Mouse (Mus musculus): ENCODE data around the gene Lpcat3. TPM values are rescaled to one million over a fixed set of nuclear protein-coding genes. Genes with fewer than 3 reads are reported as not detected.

The Lpcat3 gene
- polyA plus RNA-seq, 1 experiment from 2014 or later, result 49.9 TPM

- ATAC-seq (ENCODE audit: low FRiP score, low read depth), result 0 out of 2 replicates have a peak, but pooled peaks have one; percentile 0
- H3K4me3 ChIP-seq, result peak overlapping the region; percentile 44
- H3K9ac ChIP-seq, result peak overlapping the region; percentile 20; the same call in 1 of the 2 replicates
- peak overlapping the region; percentile 93 for H3K4me2 ChIP-seq
- H3K27ac ChIP-seq (replicated peaks), result peak overlapping the region; percentile 90
- 67% methylated on average over 26 of the region's 26 CpGs for WGBS
- H3K27me3 ChIP-seq, result no peaks in the 10 kb centered on the region
- peaks cover 48% of the 10 kb centered on the region for H3K36me3 ChIP-seq
- H3K9me3 ChIP-seq, result no peaks in the 10 kb centered on the region
- H3K4me1 ChIP-seq (replicated peaks), result peaks cover 32% of the 10 kb centered on the region
These were observed 82.0 kb downstream of the Lpcat3 start for GRCm38 (mm10) chr6:124744755-124745321.

DNA sequence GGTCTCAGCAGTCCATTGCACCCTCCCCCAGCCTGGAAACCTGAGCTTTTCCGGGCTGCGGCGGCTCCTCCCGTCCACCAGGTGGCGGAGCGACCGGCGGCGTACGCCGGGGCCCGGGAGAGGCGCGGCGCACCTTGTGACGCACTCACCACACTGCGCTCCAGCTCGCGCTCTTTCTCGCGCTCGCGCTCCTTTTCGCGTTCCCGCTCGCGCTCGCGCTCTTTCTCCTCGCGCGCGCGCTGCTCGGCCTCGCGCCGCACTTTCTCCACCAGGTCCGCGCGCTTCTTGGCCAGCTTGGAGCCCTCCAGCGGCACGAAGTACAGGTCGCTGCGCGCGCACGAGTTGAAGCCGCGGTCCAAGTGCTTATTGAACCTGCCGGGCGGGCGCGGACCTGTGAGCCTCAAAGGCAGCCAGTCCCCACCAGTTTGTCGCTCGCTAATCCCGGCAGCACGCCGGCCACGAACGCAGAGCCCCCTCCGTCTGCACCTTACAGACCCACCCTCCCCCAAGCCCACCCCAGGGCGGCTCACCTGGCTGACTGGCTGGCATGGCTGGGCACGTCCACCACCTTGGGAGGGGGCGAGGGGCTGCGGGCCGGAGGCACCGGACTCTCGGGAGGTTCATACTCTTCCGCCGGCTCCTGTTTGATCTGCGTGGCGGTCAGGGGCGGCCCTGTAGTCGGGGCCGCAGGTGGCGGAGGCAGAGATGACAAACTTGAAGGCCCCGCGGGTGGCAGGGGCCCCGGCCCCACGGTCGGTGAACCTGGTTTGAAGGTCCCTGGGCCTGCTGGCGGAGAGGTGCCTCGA lies 82.9 kb downstream of the Lpcat3 start:
- Histone ChIP-seq H3K4me2 (peak overlapping the region; percentile 93), H3K9me3 (no peaks in the 10 kb centered on the region), H3K4me3 (peak overlapping the region; percentile 44), H3K4me1 (replicated peaks) (peaks cover 28% of the 10 kb centered on the region), H3K36me3 (peaks cover 48% of the 10 kb centered on the region), H3K9ac (peak overlapping the region; percentile 63), H3K27me3 (no peaks in the 10 kb centered on the region), H3K27ac (replicated peaks) (peak overlapping the region; percentile 90)
- ATAC-seq (ENCODE audit: low FRiP score, low read depth), result peak; percentile 85
- WGBS, result under 1% methylated on average over 85 of the region's 85 CpGs

- Histone ChIP-seq H3K36me3 (peaks cover 48% of the 10 kb centered on the region), H3K9me3 (no peaks in the 10 kb centered on the region), H3K4me1 (replicated peaks) (peaks cover 28% of the 10 kb centered on the region), H3K9ac (peak overlapping the region; percentile 63), H3K4me2 (peak overlapping the region; percentile 93), H3K27me3 (no peaks in the 10 kb centered on the region), H3K27ac (replicated peaks) (peak overlapping the region; percentile 90), H3K4me3 (peak overlapping the region; percentile 44)
- 11% methylated on average over 8 of the region's 8 CpGs for WGBS
- peak; percentile 1 for ATAC-seq (ENCODE audit: low FRiP score, low read depth)
These were observed 83.4 kb downstream of the Lpcat3 start for GRCm38 (mm10) chr6:124746296-124746605.

DNA sequence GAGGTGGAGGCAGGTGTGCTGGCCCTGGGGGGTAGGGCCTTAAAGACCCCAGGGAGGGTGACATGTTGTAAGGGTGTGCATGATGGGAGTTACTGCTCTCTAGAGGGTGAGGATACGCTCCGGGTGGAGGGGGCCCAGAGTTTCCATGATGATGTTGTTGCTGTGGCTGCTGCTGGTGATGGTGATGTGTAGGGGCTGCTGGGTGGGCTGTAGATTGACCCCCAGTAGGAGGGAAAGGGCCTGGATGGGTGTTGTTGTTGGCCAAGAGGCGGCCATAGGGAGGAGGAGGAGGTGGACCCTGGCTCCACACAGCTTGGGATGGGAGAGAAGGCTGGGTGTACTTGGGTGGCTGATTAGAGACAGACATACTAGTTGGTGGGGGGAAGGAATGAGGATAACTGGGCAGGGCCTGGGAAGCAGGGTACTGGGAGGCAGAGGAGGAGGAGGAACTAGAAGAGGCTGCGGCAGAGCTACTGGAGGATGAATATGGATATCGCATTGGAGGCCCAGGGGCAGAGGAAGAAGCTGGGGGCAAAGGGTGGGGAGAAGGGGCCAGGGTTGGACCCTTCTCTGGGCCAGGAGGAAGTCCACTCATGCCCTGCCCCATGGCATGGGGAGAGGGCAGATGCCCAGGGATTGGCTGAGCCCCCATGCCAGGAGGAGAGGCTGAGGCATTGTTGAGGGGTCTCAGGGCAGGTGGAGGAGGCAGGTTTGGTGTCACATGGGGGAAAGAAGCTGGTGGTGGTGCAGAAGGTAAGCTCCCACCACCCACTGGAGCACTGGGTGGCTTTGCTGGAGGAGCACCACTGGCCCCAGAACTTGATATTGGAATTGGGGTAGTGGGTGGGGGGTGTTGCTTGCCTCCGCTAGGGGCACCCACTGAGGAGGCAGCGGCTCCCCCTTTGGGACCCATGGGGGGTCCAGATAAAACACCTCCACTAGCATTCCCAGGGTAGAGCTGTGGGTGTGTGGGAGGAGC lies 84.1 kb downstream of the Lpcat3 start:
- Histone ChIP-seq H3K9me3 (no peaks in the 10 kb centered on the region), H3K27me3 (no peaks in the 10 kb centered on the region), H3K4me1 (replicated peaks) (peaks cover 23% of the 10 kb centered on the region), H3K9ac (peak overlapping the region; percentile 63; the same call in 1 of the 2 replicates), H3K4me3 (no peak overlapping the region), H3K4me2 (peak overlapping the region; percentile 93), H3K27ac (replicated peaks) (peak overlapping the region; percentile 90), H3K36me3 (peaks cover 48% of the 10 kb centered on the region)
- ATAC-seq (ENCODE audit: low FRiP score, low read depth), result 0 out of 2 replicates have a peak, but pooled peaks have one; percentile 1
- 87% methylated on average over 7 of the region's 7 CpGs for WGBS

- 87% methylated on average over 8 of the region's 8 CpGs for WGBS
- no peak overlapping the region for H3K4me3 ChIP-seq
- peaks cover 22% of the 10 kb centered on the region for H3K36me3 ChIP-seq
- no peaks in the 10 kb centered on the region for H3K9me3 ChIP-seq
- H3K27me3 ChIP-seq, result no peaks in the 10 kb centered on the region
- no peak overlapping the region for H3K4me2 ChIP-seq
- no peak overlapping the region for H3K9ac ChIP-seq
- no peak overlapping the region for H3K27ac ChIP-seq (replicated peaks)
- H3K4me1 ChIP-seq (replicated peaks), result peaks cover 40% of the 10 kb centered on the region
- ATAC-seq (ENCODE audit: low FRiP score, low read depth), result no peak
These were observed 87.6 kb downstream of the Lpcat3 start for GRCm38 (mm10) chr6:124750405-124750804.

DNA sequence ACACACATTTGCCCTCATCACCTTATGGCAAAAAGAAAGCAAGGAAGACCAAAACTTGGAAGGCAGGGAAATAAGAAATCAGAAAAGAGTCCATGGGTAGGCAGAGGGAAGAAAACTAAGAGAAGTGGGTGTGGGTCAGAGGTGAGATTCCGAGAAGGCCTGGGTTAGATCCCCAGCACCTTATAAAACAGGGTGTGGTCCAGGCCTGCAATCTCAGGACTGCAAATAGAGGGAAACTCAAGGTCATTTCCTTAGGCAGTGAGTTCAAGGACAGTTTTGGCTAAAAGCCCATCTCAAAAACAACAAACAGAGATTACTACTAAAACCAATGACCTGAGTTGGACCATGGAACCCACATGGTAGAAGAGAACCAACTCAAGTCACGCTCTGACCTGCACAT lies 91.0 kb downstream of the Lpcat3 start:
- Histone ChIP-seq H3K4me3 (no peak overlapping the region), H3K36me3 (peaks cover 6% of the 10 kb centered on the region), H3K27ac (replicated peaks) (no peak overlapping the region)

More for the DNA sequence above, 91.0 kb downstream of the Lpcat3 start:
- Histone ChIP-seq H3K4me1 (replicated peaks) (peaks cover 49% of the 10 kb centered on the region), H3K9me3 (no peaks in the 10 kb centered on the region), H3K4me2 (peak overlapping the region; percentile 88), H3K9ac (no peak overlapping the region), H3K27me3 (no peaks in the 10 kb centered on the region)
- ATAC-seq (ENCODE audit: low FRiP score, low read depth), result no peak
- WGBS, result 91% methylated on average over 2 of the region's 2 CpGs

MicroRNAs within 50 kb of the gene (microRNA counts, 519-probe panel; counts per million panel counts)
- microRNA mmu-miR-141 (not detected), microRNA mmu-miR-200c (992 counts per million, percentile 2 among the panel's probes with 10 or more counts)

Small RNAs within 50 kb of the gene (microRNA-seq; reads per million reads assigned to microRNA genes)
- gene Mir141 (2.8 reads per million, percentile 10 among the genes with 10 or more reads in this experiment), gene Mir200c (34.4 reads per million, percentile 39 among the genes with 10 or more reads in this experiment)

Other genes starting within 250 kb of the Lpcat3 start
- gene Pex5, start 248.0 kb upstream of the Lpcat3 start, polyA plus RNA-seq (2015; fragmentation: Nextera tagmentation; extraction: Ambion mirVana), result 63.5 and 69.6 TPM in 2 replicates
- gene Clstn3, start 198.2 kb upstream of the Lpcat3 start, polyA plus RNA-seq (2015; fragmentation: Nextera tagmentation; extraction: Ambion mirVana), result 138 and 148 TPM in 2 replicates
- gene C1rl, start 169.9 kb upstream of the Lpcat3 start, polyA plus RNA-seq (2015; fragmentation: Nextera tagmentation; extraction: Ambion mirVana), result 0.22 and 0.38 TPM in 2 replicates
- gene C1ra, start 150.6 kb upstream of the Lpcat3 start, polyA plus RNA-seq (2015; fragmentation: Nextera tagmentation; extraction: Ambion mirVana), result 0.35 and 0.38 TPM in 2 replicates
- 0.62 and 1.1 TPM in 2 replicates for gene C1s1, start 120.7 kb upstream of the Lpcat3 start, polyA plus RNA-seq (2015; fragmentation: Nextera tagmentation; extraction: Ambion mirVana)
- gene C1rb, start 92.7 kb upstream of the Lpcat3 start, polyA plus RNA-seq (2015; fragmentation: Nextera tagmentation; extraction: Ambion mirVana), result not detected in 2 replicates
- gene C1s2, start 26.9 kb upstream of the Lpcat3 start, polyA plus RNA-seq (2015; fragmentation: Nextera tagmentation; extraction: Ambion mirVana), result 0.08 and 0.10 TPM in 2 replicates
- gene Emg1, start 49.2 kb downstream of the Lpcat3 start, polyA plus RNA-seq (2015; fragmentation: Nextera tagmentation; extraction: Ambion mirVana), result 100.0 and 104 TPM in 2 replicates
- 260 and 270 TPM in 2 replicates for gene Phb2, start 49.3 kb downstream of the Lpcat3 start, polyA plus RNA-seq (2015; fragmentation: Nextera tagmentation; extraction: Ambion mirVana)
- gene Ptpn6, start 75.7 kb downstream of the Lpcat3 start, polyA plus RNA-seq (2015; fragmentation: Nextera tagmentation; extraction: Ambion mirVana), result 3.7 and 6.6 TPM in 2 replicates
- gene Grcc10, start 78.3 kb downstream of the Lpcat3 start, polyA plus RNA-seq (2015; fragmentation: Nextera tagmentation; extraction: Ambion mirVana), result 626 and 628 TPM in 2 replicates
- not detected in 2 replicates for gene Gm45234, start 93.0 kb downstream of the Lpcat3 start, polyA plus RNA-seq (2015; fragmentation: Nextera tagmentation; extraction: Ambion mirVana)
- gene Atn1, start 93.5 kb downstream of the Lpcat3 start, polyA plus RNA-seq (2015; fragmentation: Nextera tagmentation; extraction: Ambion mirVana), result 26.8 and 30.4 TPM in 2 replicates
- 141 and 144 TPM in 2 replicates for gene Eno2, start 106.6 kb downstream of the Lpcat3 start, polyA plus RNA-seq (2015; fragmentation: Nextera tagmentation; extraction: Ambion mirVana)
- 3.3 and 4.8 TPM in 2 replicates for gene Lrrc23, start 116.7 kb downstream of the Lpcat3 start, polyA plus RNA-seq (2015; fragmentation: Nextera tagmentation; extraction: Ambion mirVana)
- 9.0 and 9.3 TPM in 2 replicates for gene Spsb2, start 145.6 kb downstream of the Lpcat3 start, polyA plus RNA-seq (2015; fragmentation: Nextera tagmentation; extraction: Ambion mirVana)
- 468 and 478 TPM in 2 replicates for gene Tpi1, start 151.3 kb downstream of the Lpcat3 start, polyA plus RNA-seq (2015; fragmentation: Nextera tagmentation; extraction: Ambion mirVana)
- gene Usp5, start 166.5 kb downstream of the Lpcat3 start, polyA plus RNA-seq (2015; fragmentation: Nextera tagmentation; extraction: Ambion mirVana), result 203 and 209 TPM in 2 replicates
- gene Cdca3, start 166.5 kb downstream of the Lpcat3 start, polyA plus RNA-seq (2015; fragmentation: Nextera tagmentation; extraction: Ambion mirVana), result 35.3 and 44.0 TPM in 2 replicates
- gene Gnb3, start 177.2 kb downstream of the Lpcat3 start, polyA plus RNA-seq (2015; fragmentation: Nextera tagmentation; extraction: Ambion mirVana), result 0.83 and 3.3 TPM in 2 replicates
- gene P3h3, start 194.7 kb downstream of the Lpcat3 start, polyA plus RNA-seq (2015; fragmentation: Nextera tagmentation; extraction: Ambion mirVana), result 17.1 and 18.7 TPM in 2 replicates
- gene Gpr162, start 201.0 kb downstream of the Lpcat3 start, polyA plus RNA-seq (2015; fragmentation: Nextera tagmentation; extraction: Ambion mirVana), result 33.9 and 37.5 TPM in 2 replicates
- gene Cd4, start 225.2 kb downstream of the Lpcat3 start, polyA plus RNA-seq (2015; fragmentation: Nextera tagmentation; extraction: Ambion mirVana), result 0.14 and 0.32 TPM in 2 replicates
- gene Lag3, start 248.7 kb downstream of the Lpcat3 start, polyA plus RNA-seq (2015; fragmentation: Nextera tagmentation; extraction: Ambion mirVana), result 3.1 and 3.5 TPM in 2 replicates